Mouse (Mus musculus): Measurements from ENCODE around the gene Diras1. TPM values are rescaled to one million over a fixed set of nuclear protein-coding genes. Genes with fewer than 3 reads are reported as not detected.
"Not testable (repeated sequence)": the region's sequence is repeated elsewhere in the genome, so short reads cannot be mapped to it uniquely, and the experiment has no call there.

The Diras1 gene
- polyA plus RNA-seq, 2 experiments, result not detected

- H3K27ac ChIP-seq, result no peak overlapping the region
- H3K4me2 ChIP-seq (ENCODE audit: low read depth), result no peak overlapping the region
- no peak overlapping the region for H3K9ac ChIP-seq (replicated peaks)
- H3K4me3 ChIP-seq (ENCODE audit: insufficient read depth in 1 of 2, low read depth in 2 of 2, low read length in 2 of 2), result no peak overlapping the region
- TF ChIP-seq EP300 (IDR thresholded peaks at IDR 0.05; ENCODE audit: low read depth) (no peak), CTCF (IDR thresholded peaks at IDR 0.05; ENCODE audit: low read depth) (no peak)
- no peak for ATAC-seq (ENCODE audit: insufficient read depth)
- no peaks in the 10 kb centered on the region for H3K9me3 ChIP-seq (ENCODE audit: control insufficient read depth, low read length)
- WGBS (ENCODE audit: insufficient replicate concordance), result 77% methylated on average over 6 of the region's 6 CpGs
- no peaks in the 10 kb centered on the region for H3K27me3 ChIP-seq (ENCODE audit: control insufficient read depth, insufficient read depth, low read length)
- peaks cover 3% of the 10 kb centered on the region for H3K36me3 ChIP-seq (replicated peaks; ENCODE audit: control insufficient read depth, insufficient read depth, low read depth)
- H3K4me1 ChIP-seq (replicated peaks; ENCODE audit: control insufficient read depth in 2 of 2, insufficient read depth in 2 of 2, low read length in 1 of 2), result peaks cover 0 to 12% of the 10 kb centered on the region in 2 experiments; a peak in 3 of 4 replicates
- no peak for DNase-seq (ENCODE audit: low read depth in 3 of 3, low spot score in 3 of 3)
Measured at GRCm38 (mm10) chr10:81055169-81055568, 29.7 kb upstream of the Diras1 start.

GRCm38 (mm10) chr10:81052577-81052976 is 27.1 kb upstream of the Diras1 start:
- TF ChIP-seq CTCF (IDR thresholded peaks at IDR 0.05; ENCODE audit: low read depth) (no peak), EP300 (IDR thresholded peaks at IDR 0.05; ENCODE audit: low read depth) (no peak)
- no peak overlapping the region for H3K9ac ChIP-seq (replicated peaks)
- DNase-seq (ENCODE audit: low read depth in 3 of 3, low spot score in 3 of 3) (no peak), ATAC-seq (ENCODE audit: insufficient read depth) (no peak)
- H3K36me3 ChIP-seq (replicated peaks; ENCODE audit: control insufficient read depth, insufficient read depth, low read depth), result peaks cover 12% of the 10 kb centered on the region
- H3K4me3 ChIP-seq (ENCODE audit: insufficient read depth in 1 of 2, low read depth in 2 of 2, low read length in 2 of 2), result no peak overlapping the region
- H3K4me1 ChIP-seq (replicated peaks; ENCODE audit: control insufficient read depth in 2 of 2, insufficient read depth in 2 of 2, low read length in 1 of 2), result peaks cover 0 to 4% of the 10 kb centered on the region in 2 experiments; a peak in 2 of 4 replicates
- H3K9me3 ChIP-seq (ENCODE audit: control insufficient read depth, low read length), result no peaks in the 10 kb centered on the region
- H3K4me2 ChIP-seq (ENCODE audit: low read depth), result no peak overlapping the region
- H3K27ac ChIP-seq, result no peak overlapping the region
- 70% methylated on average over 5 of the region's 5 CpGs for WGBS (ENCODE audit: insufficient replicate concordance)
- H3K27me3 ChIP-seq (ENCODE audit: control insufficient read depth, insufficient read depth, low read length), result no peaks in the 10 kb centered on the region

- Histone ChIP-seq H3K36me3 (replicated peaks; ENCODE audit: control insufficient read depth, insufficient read depth, low read depth) (peaks cover 12% of the 10 kb centered on the region), H3K27me3 (ENCODE audit: control insufficient read depth, insufficient read depth, low read length) (no peaks in the 10 kb centered on the region), H3K4me3 (ENCODE audit: insufficient read depth in 1 of 2, low read depth in 2 of 2, low read length in 2 of 2) (no peak overlapping the region), H3K27ac (no peak overlapping the region), H3K4me2 (ENCODE audit: low read depth) (no peak overlapping the region), H3K9ac (replicated peaks) (0 out of 2 replicates have a peak overlapping the region, but pooled peaks have one; percentile 11), H3K4me1 (replicated peaks; ENCODE audit: control insufficient read depth in 2 of 2, insufficient read depth in 2 of 2, low read length in 1 of 2) (peaks cover 0 to 4% of the 10 kb centered on the region in 2 experiments; a peak in 2 of 4 replicates), H3K9me3 (ENCODE audit: control insufficient read depth, low read length) (no peaks in the 10 kb centered on the region)
- no peak for TF ChIP-seq CTCF (IDR thresholded peaks at IDR 0.05; ENCODE audit: low read depth)
- TF ChIP-seq EP300 (IDR thresholded peaks at IDR 0.05; ENCODE audit: low read depth), result no peak
- ATAC-seq (ENCODE audit: insufficient read depth), result peak; percentile 42; the same call in 1 of the 2 replicates
- DNase-seq (ENCODE audit: low read depth in 3 of 3, low spot score in 3 of 3), result no peak
- 26% methylated on average over 6 of the region's 6 CpGs for WGBS (ENCODE audit: insufficient replicate concordance)
Measured at GRCm38 (mm10) chr10:81051133-81051532, 25.7 kb upstream of the Diras1 start.

GRCm38 (mm10) chr10:81050645-81051044 is 25.2 kb upstream of the Diras1 start:
- no peak overlapping the region for H3K9ac ChIP-seq (replicated peaks)
- ATAC-seq (ENCODE audit: insufficient read depth) (no peak), DNase-seq (ENCODE audit: low read depth in 3 of 3, low spot score in 3 of 3) (no peak)
- H3K4me2 ChIP-seq (ENCODE audit: low read depth), result no peak overlapping the region
- no peak overlapping the region for H3K4me3 ChIP-seq (ENCODE audit: insufficient read depth in 1 of 2, low read depth in 2 of 2, low read length in 2 of 2)
- H3K27me3 ChIP-seq (ENCODE audit: control insufficient read depth, insufficient read depth, low read length), result no peaks in the 10 kb centered on the region
- whole genome bisulfite sequencing (ENCODE audit: insufficient replicate concordance), result 56% methylated on average over 4 of the region's 4 CpGs
- H3K27ac ChIP-seq, result no peak overlapping the region
- H3K36me3 ChIP-seq (replicated peaks; ENCODE audit: control insufficient read depth, insufficient read depth, low read depth), result peaks cover 12% of the 10 kb centered on the region
- H3K9me3 ChIP-seq (ENCODE audit: control insufficient read depth, low read length), result no peaks in the 10 kb centered on the region
- peaks cover 0 to 4% of the 10 kb centered on the region in 2 experiments; a peak in 2 of 4 replicates for H3K4me1 ChIP-seq (replicated peaks; ENCODE audit: control insufficient read depth in 2 of 2, insufficient read depth in 2 of 2, low read length in 1 of 2)
- TF ChIP-seq CTCF (IDR thresholded peaks at IDR 0.05; ENCODE audit: low read depth), result peak; percentile 67
- TF ChIP-seq EP300 (IDR thresholded peaks at IDR 0.05; ENCODE audit: low read depth), result no peak

GRCm38 (mm10) chr10:81045246-81045645 is 19.8 kb upstream of the Diras1 start:
- H3K4me1 ChIP-seq (replicated peaks; ENCODE audit: control insufficient read depth in 2 of 2, insufficient read depth in 2 of 2, low read length in 1 of 2); H3K4me2 ChIP-seq (ENCODE audit: low read depth); H3K9ac ChIP-seq (replicated peaks); H3K36me3 ChIP-seq (replicated peaks; ENCODE audit: control insufficient read depth, insufficient read depth, low read depth); ATAC-seq (ENCODE audit: insufficient read depth); H3K27ac ChIP-seq; H3K4me3 ChIP-seq (ENCODE audit: insufficient read depth in 1 of 2, low read depth in 2 of 2, low read length in 2 of 2); H3K27me3 ChIP-seq (ENCODE audit: control insufficient read depth, insufficient read depth, low read length); H3K9me3 ChIP-seq (ENCODE audit: control insufficient read depth, low read length); DNase-seq (ENCODE audit: low read depth in 3 of 3, low spot score in 3 of 3): not testable (repeated sequence)
- WGBS (ENCODE audit: insufficient replicate concordance), result 74% methylated on average over 13 of the region's 14 CpGs
